Mouse (Mus musculus): ENCODE data around the gene Gm8246. TPM values are rescaled to one million over a fixed set of nuclear protein-coding genes. Genes with fewer than 3 reads are reported as not detected.
"Not testable (repeated sequence)": the region's sequence is repeated elsewhere in the genome, so short reads cannot be mapped to it uniquely, and the experiment has no call there.

Gm8246 gene
- polyA plus RNA-seq (2015; fragmentation: Nextera tagmentation; extraction: Ambion mirVana) = not detected in 2 replicates

GRCm38 (mm10) chr14:5477730-5478129, at the start of gene Gm8246:
Gene Gm8246, minus strand, starts transcription at chr14:5477830.
- WGBS = no CpG with 5 or more reads among the region's 3 CpGs
- ATAC-seq (replicated peaks); H3K4me3 ChIP-seq; H3K27ac ChIP-seq (replicated peaks); H3K27me3 ChIP-seq; H3K9ac ChIP-seq (replicated peaks); H3K9me3 ChIP-seq; H3K36me3 ChIP-seq; H3K4me1 ChIP-seq; H3K4me2 ChIP-seq (replicated peaks): not testable (repeated sequence)

DNA sequence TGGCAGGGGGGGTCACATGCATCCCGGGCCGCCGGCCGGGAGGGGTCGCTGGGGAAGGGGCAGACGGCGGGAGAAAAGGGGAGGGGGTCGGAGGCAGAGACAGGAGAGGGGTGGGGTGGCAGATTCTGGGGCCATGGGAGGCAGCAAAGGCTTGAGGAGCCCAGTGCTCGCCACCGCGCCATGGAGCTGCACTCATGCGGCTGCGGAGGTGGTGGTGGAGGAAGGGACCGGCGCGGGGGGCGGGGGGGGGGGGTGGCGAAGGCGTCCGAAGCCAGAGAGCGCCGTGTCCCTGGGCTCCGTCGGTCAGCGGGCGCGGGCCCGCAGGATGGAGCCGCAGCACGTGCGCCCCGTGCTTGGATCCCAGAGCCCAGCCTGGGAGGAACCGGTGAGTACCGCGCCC, 23.7 kb upstream of the Gm8246 start, which contains the start of gene Gm3488:
Gm3488 (plus strand) TSS at position 301 of the 400 bp plus-strand sequence.
- WGBS = no CpG with 5 or more reads among the region's 35 CpGs
- ATAC-seq (replicated peaks) = not testable (repeated sequence)

DNA sequence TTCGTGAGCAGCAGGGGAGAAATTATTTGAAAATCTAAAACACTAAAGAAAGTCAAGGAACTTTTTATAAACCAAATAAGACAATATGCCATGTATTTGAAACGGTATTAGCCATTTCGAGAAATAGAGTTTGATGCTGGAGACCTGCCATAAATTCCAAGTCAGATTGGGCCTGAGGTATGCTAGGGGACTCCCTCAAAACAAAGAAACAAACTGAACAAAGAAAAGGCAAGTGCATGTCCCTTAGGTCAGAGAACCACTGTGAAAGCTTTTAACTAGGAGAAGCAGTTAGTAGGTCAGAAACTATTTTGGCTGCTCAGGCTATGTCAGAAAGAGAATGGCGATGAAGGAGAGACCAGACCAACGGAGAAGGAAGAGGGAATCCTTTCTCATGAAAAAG, 6.3 kb upstream of the Gm8246 start, which contains the start of gene Gm3187:
Gm3187 (plus strand) TSS at position 301 of the 400 bp plus-strand sequence.
- H3K9me3 ChIP-seq; H3K36me3 ChIP-seq; H3K27ac ChIP-seq (replicated peaks); H3K4me1 ChIP-seq; H3K9ac ChIP-seq (replicated peaks); H3K27me3 ChIP-seq; H3K4me2 ChIP-seq (replicated peaks); ATAC-seq (replicated peaks); H3K4me3 ChIP-seq: not testable (repeated sequence)
- whole genome bisulfite sequencing = 82% methylated on average over 5 of the region's 5 CpGs

More for the DNA sequence above, 23.7 kb upstream of the Gm8246 start, which contains the start of gene Gm3488:
- not testable (repeated sequence) for H3K9me3 ChIP-seq; H3K36me3 ChIP-seq; H3K27ac ChIP-seq (replicated peaks); H3K4me1 ChIP-seq; H3K27me3 ChIP-seq; H3K4me2 ChIP-seq (replicated peaks); H3K9ac ChIP-seq (replicated peaks); H3K4me3 ChIP-seq

DNA sequence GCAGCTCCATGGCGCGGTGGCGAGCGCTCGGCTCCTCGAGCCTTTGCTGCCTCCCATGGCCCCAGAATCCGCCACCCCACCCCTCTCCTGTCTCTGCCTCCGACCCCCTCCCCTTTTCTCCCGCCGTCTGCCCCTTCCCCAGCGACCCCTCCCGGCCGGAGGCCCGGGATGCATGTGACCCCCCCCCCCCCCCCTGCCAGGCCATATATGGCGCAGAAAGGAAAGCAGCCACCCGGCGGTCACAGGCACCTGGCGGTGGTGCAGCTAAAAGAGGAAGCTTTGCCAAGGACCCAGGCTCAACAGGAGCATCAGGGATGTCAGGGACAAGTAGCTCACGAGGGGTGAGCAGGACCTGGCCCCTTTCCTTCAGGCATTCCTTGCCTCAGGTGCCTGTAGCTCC, 17.2 kb downstream of the Gm8246 start:
- H3K4me2 ChIP-seq (replicated peaks); H3K9me3 ChIP-seq; H3K27ac ChIP-seq (replicated peaks); H3K27me3 ChIP-seq; H3K9ac ChIP-seq (replicated peaks); H3K4me1 ChIP-seq; H3K36me3 ChIP-seq; H3K4me3 ChIP-seq: not testable (repeated sequence)
- ATAC-seq (replicated peaks) = peak; percentile 66; the same call in 1 of the 2 replicates
- WGBS = no CpG with 5 or more reads among the region's 19 CpGs

DNA sequence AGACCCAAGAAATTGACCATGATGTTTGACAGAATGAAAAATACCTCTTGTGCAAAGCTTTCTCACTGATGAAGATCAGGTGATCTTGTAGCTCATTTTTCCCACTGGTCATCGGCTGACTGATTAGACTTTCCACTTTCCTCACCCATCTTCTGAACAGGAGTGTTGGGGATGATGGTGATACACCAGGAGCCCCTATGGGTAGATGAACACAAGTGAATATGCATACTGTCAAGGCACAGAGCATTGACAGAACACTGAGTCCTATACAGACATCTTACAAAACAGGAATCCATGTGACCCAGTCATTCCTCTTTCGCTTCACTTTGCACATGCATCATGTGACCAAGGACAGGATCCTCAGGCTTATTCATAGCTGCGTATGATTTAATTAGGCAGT, 22.3 kb downstream of the Gm8246 start, which contains the start of gene Gm3194:
Gm3194 (minus strand) TSS at position 101 of the 400 bp plus-strand sequence.
- H3K4me3 ChIP-seq; H3K36me3 ChIP-seq; H3K9me3 ChIP-seq; ATAC-seq (replicated peaks); H3K27ac ChIP-seq (replicated peaks); H3K9ac ChIP-seq (replicated peaks); H3K27me3 ChIP-seq; H3K4me2 ChIP-seq (replicated peaks); H3K4me1 ChIP-seq: not testable (repeated sequence)
- WGBS = no CpG with 5 or more reads among the region's 3 CpGs

Other genes starting within 250 kb of the Gm8246 start
- gene Gm3526, start 217.2 kb downstream of the Gm8246 start, polyA plus RNA-seq (2015; fragmentation: Nextera tagmentation; extraction: Ambion mirVana) = not detected in 2 replicates
- gene Gm3542, start 142.9 kb downstream of the Gm8246 start, polyA plus RNA-seq (2015; fragmentation: Nextera tagmentation; extraction: Ambion mirVana) = not detected in 2 replicates
- 0.33 and 0.46 TPM in 2 replicates for gene Gm3500, start 88.8 kb downstream of the Gm8246 start, polyA plus RNA-seq (2015; fragmentation: Nextera tagmentation; extraction: Ambion mirVana)
- not detected in 2 replicates for gene Gm3194, start 22.4 kb downstream of the Gm8246 start, polyA plus RNA-seq (2015; fragmentation: Nextera tagmentation; extraction: Ambion mirVana)
- not detected in 2 replicates for gene Gm3187, start 6.4 kb upstream of the Gm8246 start, polyA plus RNA-seq (2015; fragmentation: Nextera tagmentation; extraction: Ambion mirVana)
- gene Gm3488, start 23.8 kb upstream of the Gm8246 start, polyA plus RNA-seq (2015; fragmentation: Nextera tagmentation; extraction: Ambion mirVana) = 10.0 and 11.1 TPM in 2 replicates
- gene Gm3532, start 60.7 kb upstream of the Gm8246 start, polyA plus RNA-seq (2015; fragmentation: Nextera tagmentation; extraction: Ambion mirVana) = 0.14 and 0.15 TPM in 2 replicates
- not detected in 2 replicates for gene Gm8265, start 155.2 kb upstream of the Gm8246 start, polyA plus RNA-seq (2015; fragmentation: Nextera tagmentation; extraction: Ambion mirVana)
- gene Gm9603, start 209.6 kb upstream of the Gm8246 start, polyA plus RNA-seq (2015; fragmentation: Nextera tagmentation; extraction: Ambion mirVana) = not detected in 2 replicates

Data from forebrain, embryonic 15.5 days (tissue).